Mouse (Mus musculus): Measurements from ENCODE around the gene Fgfbp1. TPM values are rescaled to one million over a fixed set of nuclear protein-coding genes. Genes with fewer than 3 reads are reported as not detected.

The Fgfbp1 gene
- polyA plus RNA-seq (2011; ENCODE audit: insufficient read length, low read depth, missing spikeins) = not detected in 2 replicates

- Histone ChIP-seq H3K4me3 (ENCODE audit: insufficient read depth, low read length) (no peak within 1 kb of the TSS), H3K27ac (ENCODE audit: insufficient read depth, low read length) (no peak within 1 kb of the TSS), H3K4me1 (ENCODE audit: control insufficient read depth, insufficient read depth, low read length) (peaks cover 3% of the 10 kb centered on the region)
- TF ChIP-seq POLR2A (IDR thresholded peaks at IDR 0.05; ENCODE audit: low read depth, low read length) = no peak
- TF ChIP-seq CTCF (IDR thresholded peaks at IDR 0.05; ENCODE audit: borderline replicate concordance, insufficient read depth, low read length) = no peak
Measured at GRCm38 (mm10) chr5:43981620-43982019, at the start of gene Fgfbp1. Fgfbp1 (minus strand) TSS chr5:43981779.

GRCm38 (mm10) chr5:43998295-43998989 is 16.9 kb upstream of the Fgfbp1 start:
- TF ChIP-seq CTCF (IDR thresholded peaks at IDR 0.05; ENCODE audit: borderline replicate concordance, insufficient read depth, low read length) (no peak), POLR2A (IDR thresholded peaks at IDR 0.05; ENCODE audit: low read depth, low read length) (no peak)
- Histone ChIP-seq H3K4me3 (ENCODE audit: insufficient read depth, low read length) (no peak overlapping the region), H3K27ac (ENCODE audit: insufficient read depth, low read length) (no peak overlapping the region), H3K4me1 (ENCODE audit: control insufficient read depth, insufficient read depth, low read length) (no peaks in the 10 kb centered on the region)

DNA sequence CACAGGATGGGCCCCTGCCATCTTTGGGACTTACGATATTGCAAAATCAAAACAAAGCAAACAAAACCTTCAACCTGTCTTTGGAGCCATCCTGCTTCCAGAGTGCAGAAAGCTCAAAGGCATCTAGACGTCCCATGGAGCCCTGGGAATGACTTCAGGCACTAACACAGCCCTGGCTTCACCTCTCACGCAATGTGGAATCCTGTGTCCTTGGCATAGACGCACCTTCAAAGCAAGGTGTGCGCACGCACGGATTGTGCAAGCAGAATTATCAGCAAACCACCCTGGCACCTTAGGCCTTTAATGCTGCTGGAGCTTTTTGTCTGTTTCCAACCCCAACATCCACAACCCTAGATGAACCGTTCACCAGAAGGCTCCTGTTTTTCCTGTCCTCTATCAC is 16.0 kb upstream of the Fgfbp1 start:
- H3K4me1 ChIP-seq (ENCODE audit: control insufficient read depth, insufficient read depth, low read length) = no peaks in the 10 kb centered on the region
- H3K4me3 ChIP-seq (ENCODE audit: insufficient read depth, low read length) = no peak overlapping the region
- TF ChIP-seq CTCF (IDR thresholded peaks at IDR 0.05; ENCODE audit: borderline replicate concordance, insufficient read depth, low read length) (no peak), POLR2A (IDR thresholded peaks at IDR 0.05; ENCODE audit: low read depth, low read length) (no peak)
- no peak overlapping the region for H3K27ac ChIP-seq (ENCODE audit: insufficient read depth, low read length)

DNA sequence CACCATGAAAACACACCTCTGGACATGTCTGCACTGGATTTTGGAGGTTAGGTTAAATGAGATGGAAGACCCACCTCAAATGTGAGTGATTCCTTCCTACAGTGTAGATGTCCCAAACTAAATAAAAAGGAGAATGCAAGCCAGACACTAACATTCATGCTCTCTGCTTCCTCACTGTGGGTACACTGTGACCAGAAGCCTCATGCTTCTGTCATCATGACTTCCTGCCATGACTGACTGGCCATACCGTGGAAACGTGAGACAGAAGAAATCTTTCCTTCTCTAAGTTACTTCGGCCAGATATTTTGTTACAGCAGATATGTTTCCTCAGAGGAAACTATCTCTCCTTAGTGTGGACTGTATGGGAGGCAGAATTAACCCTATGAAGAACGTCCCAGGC is 14.6 kb upstream of the Fgfbp1 start:
- TF ChIP-seq CTCF (IDR thresholded peaks at IDR 0.05; ENCODE audit: borderline replicate concordance, insufficient read depth, low read length) = no peak
- TF ChIP-seq POLR2A (IDR thresholded peaks at IDR 0.05; ENCODE audit: low read depth, low read length) = no peak
- no peak overlapping the region for H3K27ac ChIP-seq (ENCODE audit: insufficient read depth, low read length)

GRCm38 (mm10) chr5:43994981-43995380 is 13.4 kb upstream of the Fgfbp1 start:
- TF ChIP-seq CTCF (IDR thresholded peaks at IDR 0.05; ENCODE audit: borderline replicate concordance, insufficient read depth, low read length) (no peak), POLR2A (IDR thresholded peaks at IDR 0.05; ENCODE audit: low read depth, low read length) (no peak)

More for the DNA sequence above, 14.6 kb upstream of the Fgfbp1 start:
- H3K4me3 ChIP-seq (ENCODE audit: insufficient read depth, low read length) = no peak overlapping the region
- no peaks in the 10 kb centered on the region for H3K4me1 ChIP-seq (ENCODE audit: control insufficient read depth, insufficient read depth, low read length)

DNA sequence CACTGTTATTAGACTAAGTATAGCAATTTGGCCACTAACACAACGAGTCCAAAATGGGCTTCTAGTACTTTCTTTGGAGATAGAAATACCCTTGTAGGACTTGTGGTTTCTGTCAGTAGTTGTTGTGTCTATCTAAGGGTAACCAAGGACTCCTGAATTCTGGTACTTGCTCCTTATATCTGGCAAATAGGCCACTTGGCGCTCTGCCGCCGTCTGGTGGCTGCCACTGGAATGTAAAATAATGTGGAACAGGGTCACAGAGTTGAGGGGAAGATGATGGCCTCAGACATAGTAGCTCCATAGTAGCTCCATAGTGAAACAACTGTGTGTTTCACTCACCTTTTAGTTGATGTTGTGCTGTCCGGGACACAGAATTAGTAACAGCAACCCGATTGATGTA is 8.7 kb upstream of the Fgfbp1 start:
- peak; percentile 59 for TF ChIP-seq CTCF (IDR thresholded peaks at IDR 0.05; ENCODE audit: borderline replicate concordance, insufficient read depth, low read length)
- no peak for TF ChIP-seq POLR2A (IDR thresholded peaks at IDR 0.05; ENCODE audit: low read depth, low read length)
- H3K4me3 ChIP-seq (ENCODE audit: insufficient read depth, low read length) = no peak overlapping the region
- no peak overlapping the region for H3K27ac ChIP-seq (ENCODE audit: insufficient read depth, low read length)

More at GRCm38 (mm10) chr5:43994981-43995380, 13.4 kb upstream of the Fgfbp1 start:
- Histone ChIP-seq H3K4me1 (ENCODE audit: control insufficient read depth, insufficient read depth, low read length) (no peaks in the 10 kb centered on the region), H3K27ac (ENCODE audit: insufficient read depth, low read length) (no peak overlapping the region), H3K4me3 (ENCODE audit: insufficient read depth, low read length) (no peak overlapping the region)

GRCm38 (mm10) chr5:43989017-43989416 is 7.4 kb upstream of the Fgfbp1 start:
- Histone ChIP-seq H3K4me3 (ENCODE audit: insufficient read depth, low read length) (no peak overlapping the region), H3K27ac (ENCODE audit: insufficient read depth, low read length) (no peak overlapping the region), H3K4me1 (ENCODE audit: control insufficient read depth, insufficient read depth, low read length) (no peaks in the 10 kb centered on the region; the same call in 1 of the 2 replicates)
- TF ChIP-seq CTCF (IDR thresholded peaks at IDR 0.05; ENCODE audit: borderline replicate concordance, insufficient read depth, low read length) = no peak
- TF ChIP-seq POLR2A (IDR thresholded peaks at IDR 0.05; ENCODE audit: low read depth, low read length) = no peak

More for the DNA sequence above, 8.7 kb upstream of the Fgfbp1 start:
- no peaks in the 10 kb centered on the region; the same call in 1 of the 2 replicates for H3K4me1 ChIP-seq (ENCODE audit: control insufficient read depth, insufficient read depth, low read length)

GRCm38 (mm10) chr5:43986212-43986611 is 4.6 kb upstream of the Fgfbp1 start:
- TF ChIP-seq POLR2A (IDR thresholded peaks at IDR 0.05; ENCODE audit: low read depth, low read length) (no peak), CTCF (IDR thresholded peaks at IDR 0.05; ENCODE audit: borderline replicate concordance, insufficient read depth, low read length) (no peak)
- H3K4me1 ChIP-seq (ENCODE audit: control insufficient read depth, insufficient read depth, low read length) = peaks cover 3% of the 10 kb centered on the region
- H3K27ac ChIP-seq (ENCODE audit: insufficient read depth, low read length) = no peak overlapping the region
- no peak overlapping the region for H3K4me3 ChIP-seq (ENCODE audit: insufficient read depth, low read length)

- no peak overlapping the region for H3K4me3 ChIP-seq (ENCODE audit: insufficient read depth, low read length)
- peaks cover 3% of the 10 kb centered on the region for H3K4me1 ChIP-seq (ENCODE audit: control insufficient read depth, insufficient read depth, low read length)
- no peak overlapping the region for H3K27ac ChIP-seq (ENCODE audit: insufficient read depth, low read length)
- TF ChIP-seq POLR2A (IDR thresholded peaks at IDR 0.05; ENCODE audit: low read depth, low read length) = no peak
- TF ChIP-seq CTCF (IDR thresholded peaks at IDR 0.05; ENCODE audit: borderline replicate concordance, insufficient read depth, low read length) = no peak
Measured at GRCm38 (mm10) chr5:43982896-43983295, 1.3 kb upstream of the Fgfbp1 start.

GRCm38 (mm10) chr5:43980397-43980796 is 1.2 kb downstream of the Fgfbp1 start:
- H3K27ac ChIP-seq (ENCODE audit: insufficient read depth, low read length) = no peak overlapping the region
- TF ChIP-seq POLR2A (IDR thresholded peaks at IDR 0.05; ENCODE audit: low read depth, low read length) = no peak
- TF ChIP-seq CTCF (IDR thresholded peaks at IDR 0.05; ENCODE audit: borderline replicate concordance, insufficient read depth, low read length) = no peak
- H3K4me1 ChIP-seq (ENCODE audit: control insufficient read depth, insufficient read depth, low read length) = peaks cover 3% of the 10 kb centered on the region; the same call in 1 of the 2 replicates
- H3K4me3 ChIP-seq (ENCODE audit: insufficient read depth, low read length) = no peak overlapping the region
